26 mouse cellular contexts compared by ENCODE assay signal in the genomic region with DNA sequence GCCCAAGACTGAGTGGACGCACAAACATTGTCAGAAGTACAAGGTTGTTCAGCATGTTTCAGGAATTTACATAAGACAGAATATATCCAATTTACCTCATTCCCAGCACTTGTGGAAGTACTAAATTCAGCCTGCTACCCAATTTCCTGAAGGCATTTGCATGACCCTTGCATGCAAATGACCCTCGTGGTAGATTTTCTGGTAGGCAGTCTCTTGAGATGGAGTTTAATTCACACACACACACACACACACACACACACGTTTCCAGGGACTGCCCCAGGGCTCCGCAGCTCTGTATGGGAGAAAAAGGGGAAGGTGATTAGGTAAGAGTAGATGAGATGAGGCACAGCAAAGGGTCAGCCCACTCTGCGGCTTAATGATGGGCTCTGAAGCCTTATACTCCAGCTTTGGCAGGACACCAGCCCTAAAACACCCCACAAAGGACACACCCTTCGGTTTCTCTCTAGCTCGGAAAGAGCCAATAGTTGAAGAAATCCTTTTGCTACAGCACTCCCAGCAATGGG. TPM values are rescaled to one million over a fixed set of nuclear protein-coding genes. Genes with fewer than 3 reads are reported as not detected.
DNase-seq lines count a peak whose midpoint lies in the region; ATAC-seq lines count a peak whose summit lies in the region.
"Had no signal": no experiment of that assay in that cellular context is flagged by ENCODE, and none has a peak within 500 bp of the region (broad histone marks: within the 10 kb centered on the region; RNA-seq: fewer than 3 reads in every experiment).

No protein-coding gene starts in this region.

- intact Hi-C loops in gastrocnemius, postnatal 14 days (cut with DNase I; ENCODE audit: low total_unique reads) = no loop called here

- peak; percentile 87 for ATAC-seq in megakaryocyte, adult 5-6 weeks (ENCODE audit: poor library complexity, severe bottlenecking)
- ATAC-seq: forebrain, embryonic 15.5 days; hindbrain, embryonic 16.5 days; intestine, embryonic 15.5 days; Patski had no signal

- DNase-seq in heart, adult 11 months = peak; percentile 16
- DNase-seq in heart, adult 18-20 months = no peak
- peak; percentile 43 for DNase-seq in splenic B cell, adult 2 months (ENCODE audit: low read depth, low spot score)
- no peak for DNase-seq in spleen, adult 18-20 months
- DNase-seq in gastrocnemius, postnatal 14 days = no peak
- DNase-seq: adrenal gland, postnatal 10 days; adrenal gland, postnatal 36 days; cerebellum, adult 18-20 months; cerebellum, adult 9-10 months; cerebellum, postnatal 14 days; gastrocnemius, postnatal 36 days; heart, adult 2 months; heart, postnatal 14 days; heart, postnatal 4 days had no signal

- H3K27me3 ChIP-seq in splenic B cell, adult 2 months (ENCODE audit: control insufficient read depth, insufficient read depth, low read length, poor library complexity, severe bottlenecking) = no peaks in the 10 kb centered on the region
- H3K27me3 ChIP-seq: forebrain, embryonic 15.5 days had no signal

- H3K36me3 ChIP-seq in splenic B cell, adult 2 months (ENCODE audit: control insufficient read depth, insufficient read depth, low read length, poor library complexity, severe bottlenecking) = no peaks in the 10 kb centered on the region
- H3K36me3 ChIP-seq: embryonic facial prominence, embryonic 10.5 days; embryonic facial prominence, embryonic 13.5 days; forebrain, embryonic 12.5 days; forebrain, embryonic 15.5 days; G1E; heart, embryonic 10.5 days; heart, embryonic 13.5 days; hindbrain, embryonic 12.5 days; intestine, embryonic 15.5 days had no signal

RNA-seq across cellular contexts. Expression of gene Rtl5, which starts 23.3 kb away (rescaled TPM):
- 1 to 10 TPM; 1.1 to 1.3 TPM for total RNA-seq in heart, adult 18-20 months (2021)
- total RNA-seq in megakaryocyte, adult 5-6 weeks (2015) = 3.3 and 4.2 TPM in 2 replicates
- total RNA-seq in megakaryocyte, adult 5-6 weeks (2017) = 4.0 and 4.2 TPM in 2 replicates
- total RNA-seq in gastrocnemius, postnatal 14 days (2021) = 1 to 10 TPM; 1.2 to 2.0 TPM

RNA-seq across cellular contexts. Expression of gene Pin4, which starts 24.8 kb away (rescaled TPM):
- 10 to 100 TPM; 23.8 to 23.9 TPM for total RNA-seq in heart, adult 18-20 months (2021)
- 46.4 and 55.5 TPM in 2 replicates for total RNA-seq in megakaryocyte, adult 5-6 weeks (2015)
- total RNA-seq in megakaryocyte, adult 5-6 weeks (2017) = 105 and 116 TPM in 2 replicates
- total RNA-seq in gastrocnemius, postnatal 14 days (2021) = 10 to 100 TPM; 23.9 to 28.3 TPM

Comparison
In these comparisons a context has a peak if more than half of its experiments do, and no peak if none do; other contexts are left out.
1. DNase-seq: peak in heart, adult 11 months (single experiment) and splenic B cell, adult 2 months (single experiment); none in heart, adult 18-20 months (0 of 2), spleen, adult 18-20 months (0 of 2) and gastrocnemius, postnatal 14 days (single experiment).